Comparison of ENCODE assay signal across 25 mouse cellular contexts in genomic region chr7:118599954-118600631, GRCm38 (mm10). TPM values are rescaled to one million over a fixed set of nuclear protein-coding genes. Genes with fewer than 3 reads are reported as not detected.
DNase-seq lines count a peak whose midpoint lies in the region; ATAC-seq lines count a peak whose summit lies in the region.
"Had no signal": no experiment of that assay in that cellular context is flagged by ENCODE, and none has a peak within 500 bp of the region (broad histone marks: within the 10 kb centered on the region; RNA-seq: fewer than 3 reads in every experiment).

No protein-coding gene starts in this region.

- WGBS in kidney, embryonic 16.5 days: 67% methylated on average over 12 of the region's 12 CpGs
- 16% methylated on average over 12 of the region's 12 CpGs for WGBS in large intestine, adult 2 months

- H3K27ac ChIP-seq in kidney, embryonic 16.5 days (ENCODE audit: low read length): no peak overlapping the region
- H3K27ac ChIP-seq: gastrocnemius, adult 2 months; heart, embryonic 10.5 days; hindbrain, embryonic 14.5 days; liver, embryonic 13.5 days; midbrain, embryonic 13.5 days; neural tube, embryonic 12.5 days had no signal

- ATAC-seq in kidney, embryonic 16.5 days (ENCODE audit: low FRiP score, low TSS enrichment): no peak
- no peak for ATAC-seq in megakaryocyte progenitor cell, adult 5-6 weeks (replicated peaks; ENCODE audit: poor library complexity)
- ATAC-seq: inflammation-experienced regulatory T-cells, adult 6 months; midbrain, embryonic 13.5 days had no signal

- no peak overlapping the region for H3K9ac ChIP-seq in kidney, embryonic 16.5 days (replicated peaks; ENCODE audit: low read length)
- H3K9ac ChIP-seq: hindbrain, embryonic 14.5 days; liver, embryonic 13.5 days; midbrain, embryonic 13.5 days; neural tube, embryonic 12.5 days had no signal

- H3K9me3 ChIP-seq in kidney, embryonic 16.5 days (ENCODE audit: low read length): no peaks in the 10 kb centered on the region
- H3K9me3 ChIP-seq: heart, embryonic 10.5 days; liver, embryonic 13.5 days; midbrain, embryonic 13.5 days; neural tube, embryonic 12.5 days had no signal

- H3K4me3 ChIP-seq in kidney, embryonic 16.5 days (ENCODE audit: low read length): no peak overlapping the region
- H3K4me3 ChIP-seq: gastrocnemius, adult 2 months; heart, embryonic 10.5 days; liver, embryonic 13.5 days; midbrain, embryonic 13.5 days; neural tube, embryonic 12.5 days had no signal

- peaks cover 31% of the 10 kb centered on the region for H3K27me3 ChIP-seq in kidney, embryonic 16.5 days (ENCODE audit: insufficient read depth, low read length)

- no peak overlapping the region for H3K4me2 ChIP-seq in kidney, embryonic 16.5 days (replicated peaks; ENCODE audit: low read depth, low read length)
- H3K4me2 ChIP-seq: hindbrain, embryonic 14.5 days; liver, embryonic 13.5 days; midbrain, embryonic 13.5 days; neural tube, embryonic 12.5 days had no signal

- peaks cover 16% of the 10 kb centered on the region for H3K4me1 ChIP-seq in kidney, embryonic 16.5 days (ENCODE audit: insufficient read depth, low read length)
- H3K4me1 ChIP-seq: liver, embryonic 13.5 days had no signal

- no peaks in the 10 kb centered on the region for H3K36me3 ChIP-seq in kidney, embryonic 16.5 days (ENCODE audit: insufficient read depth, low read length)
- H3K36me3 ChIP-seq: heart, embryonic 10.5 days; liver, embryonic 13.5 days; midbrain, embryonic 13.5 days; neural tube, embryonic 12.5 days had no signal

- peak; percentile 26 for DNase-seq in kidney, adult 11 months
- DNase-seq in thymus, postnatal 0 days (ENCODE audit: low spot score): peak; percentile 48
- DNase-seq in thymus, adult 18-20 months: no peak
- peak; percentile 85 for DNase-seq in large intestine, adult 2 months (ENCODE audit: low read depth, low spot score)
- peak; percentile 43 for DNase-seq in thymus, postnatal 4 days
- no peak for DNase-seq in cerebellum, postnatal 36 days
- DNase-seq: adrenal gland, postnatal 14 days; cerebellum, adult 9-10 months; gastrocnemius, adult 2 months; heart, postnatal 4 days; liver, embryonic 13.5 days; lung, adult 2 months; lung, postnatal 14 days; retina, postnatal 1 day; right cerebral cortex, postnatal 25 days had no signal

RNA-seq across cellular contexts. Expression of gene Tmc5, which starts 3.0 kb away (rescaled TPM):
- polyA plus RNA-seq in kidney, embryonic 16.5 days (2015; fragmentation: Nextera tagmentation; extraction: Ambion mirVana): 0.27 and 0.36 TPM in 2 replicates
- polyA plus RNA-seq in thymus, postnatal 0 days (2015; fragmentation: Nextera tagmentation; extraction: Ambion mirVana): 2.0 and 2.2 TPM in 2 replicates
- 51.5 and 55.6 TPM in 2 replicates for polyA plus RNA-seq in large intestine, adult 2 months (2012; rRNA removed)
- not detected in 2 replicates for total RNA-seq in megakaryocyte progenitor cell, adult 5-6 weeks (2015)
- total RNA-seq in megakaryocyte progenitor cell, adult 5-6 weeks (2017): not detected in 2 replicates
- total RNA-seq: common myeloid progenitor, adult 5-6 weeks; gastrocnemius, adult 2 months; megakaryocyte, adult 5-6 weeks had no signal
- polyA plus RNA-seq: heart, embryonic 10.5 days; inflammation-experienced regulatory T-cells, adult 6 months; liver, embryonic 13.5 days; spleen, adult 2 months had no signal

RNA-seq across cellular contexts. Expression of gene Tmc7, which starts 15.6 kb away (rescaled TPM):
- polyA plus RNA-seq in kidney, embryonic 16.5 days (2015; fragmentation: Nextera tagmentation; extraction: Ambion mirVana): 2.3 and 2.6 TPM in 2 replicates
- polyA plus RNA-seq in thymus, postnatal 0 days (2015; fragmentation: Nextera tagmentation; extraction: Ambion mirVana): 0.75 and 0.78 TPM in 2 replicates
- polyA plus RNA-seq in large intestine, adult 2 months (2012; rRNA removed): 1.1 and 3.9 TPM in 2 replicates
- total RNA-seq in megakaryocyte progenitor cell, adult 5-6 weeks (2015): 0.29 and 0.84 TPM in 2 replicates
- total RNA-seq in megakaryocyte progenitor cell, adult 5-6 weeks (2017): 0.20 and 0.33 TPM in 2 replicates
- total RNA-seq: common myeloid progenitor, adult 5-6 weeks had no signal
- polyA plus RNA-seq: inflammation-experienced regulatory T-cells, adult 6 months had no signal

Comparison
In these comparisons a context has a peak if more than half of its experiments do, and no peak if none do; other contexts are left out.
1. DNase-seq: peak in kidney, adult 11 months (single experiment), thymus, postnatal 0 days (single experiment), large intestine, adult 2 months (single experiment) and thymus, postnatal 4 days (single experiment); none in thymus, adult 18-20 months (0 of 2) and cerebellum, postnatal 36 days (0 of 2).
2. RNA of gene Tmc5, which starts 3.0 kb away (polyA plus RNA-seq): 51.5 to 55.6 TPM in large intestine, adult 2 months; 2.0 to 2.2 TPM in thymus, postnatal 0 days and 0.27 to 0.36 TPM in kidney, embryonic 16.5 days; every median in the first group is over 10 times any median in the second.